Mouse (Mus musculus) liver, adult (tissue): ENCODE measurements around the gene Rnaseh1.
A peak's percentile ranks its signal among the peaks of the same experiment; 100 is the strongest.

Source experiments
- GATA4 ChIP-seq: IDR thresholded peaks from 2 replicates; pipeline ENCODE4 v1.6.1; 2014; ENCODE audit warnings: mild to moderate bottlenecking, low read length; ENCODE audit not compliant: insufficient replicate concordance

The Rnaseh1 gene

DNA sequence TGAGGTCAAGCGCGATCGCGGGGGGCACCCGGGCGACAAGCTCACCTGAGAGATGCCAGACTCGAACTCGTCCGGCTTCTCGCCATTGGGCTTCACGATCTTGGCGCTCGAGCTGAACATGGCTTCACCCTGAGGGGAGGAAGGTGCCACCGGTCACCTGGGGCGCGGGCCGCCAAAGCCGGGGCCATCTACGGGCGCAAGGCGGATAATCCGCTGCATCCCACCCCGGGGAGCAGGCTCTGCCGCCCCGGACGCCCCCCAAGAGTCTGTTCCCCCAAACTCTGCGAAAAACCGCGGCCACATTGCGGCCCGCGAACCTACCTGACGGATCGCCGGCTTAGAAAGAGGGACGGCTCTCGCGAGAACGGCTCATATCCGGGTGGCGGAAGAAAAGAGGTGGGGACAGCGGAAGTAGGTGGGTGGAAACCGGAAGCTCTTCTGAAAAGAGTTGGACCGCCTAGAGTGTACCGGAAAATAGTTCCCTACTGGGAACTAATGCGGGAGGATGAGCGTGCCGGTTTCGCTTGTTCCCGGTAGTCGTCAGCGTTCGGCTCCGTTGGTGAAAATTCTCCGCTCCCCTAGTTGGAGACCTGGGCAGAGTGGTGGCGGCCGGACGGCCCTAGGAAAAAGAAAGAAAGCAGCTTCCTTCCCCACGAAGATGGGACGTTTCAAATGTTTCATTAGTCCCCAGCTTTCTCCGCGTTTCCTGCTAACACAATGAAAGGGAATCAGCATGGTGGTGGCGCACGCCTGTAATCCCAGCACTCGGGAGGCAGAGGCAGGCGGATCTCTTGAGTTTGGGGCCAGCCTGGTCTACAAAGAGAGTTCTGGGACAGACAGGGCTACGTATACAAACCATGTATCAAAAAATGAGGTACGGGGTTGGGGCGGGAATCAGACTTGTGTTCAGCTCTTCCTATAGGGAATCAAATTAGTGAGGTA lies 13.6 kb upstream of the Rnaseh1 start, which contains the start of gene Rps7:
TSS of gene Rps7 (minus strand) at position 419 of the 942 bp plus-strand sequence.
- TF ChIP-seq GATA4 = peak; percentile 33; the same call in 1 of the 2 replicates

DNA sequence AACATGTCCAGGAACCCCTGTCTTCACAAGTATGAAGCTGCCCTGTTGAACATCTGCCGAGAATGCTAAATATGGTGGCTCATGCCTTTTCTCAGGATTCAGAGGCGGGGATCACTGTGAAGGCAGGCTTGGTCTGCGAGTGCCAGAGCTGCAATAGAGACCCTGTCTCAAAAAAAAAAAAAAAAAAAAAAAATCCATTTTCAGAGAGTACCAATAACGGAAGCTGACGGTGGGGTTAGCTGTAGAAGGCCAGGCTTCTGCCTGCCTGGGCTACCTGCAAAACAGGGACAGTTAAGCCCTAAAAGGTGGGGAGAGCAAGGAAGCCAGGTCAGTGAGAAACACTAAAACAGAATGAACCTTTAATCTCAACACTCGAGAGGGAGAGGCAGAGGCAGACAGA lies 12.9 kb upstream of the Rnaseh1 start:
- no peak for TF ChIP-seq GATA4

- no peak for TF ChIP-seq GATA4
Measured at GRCm38 (mm10) chr12:28638778-28639177, 10.6 kb upstream of the Rnaseh1 start.

DNA sequence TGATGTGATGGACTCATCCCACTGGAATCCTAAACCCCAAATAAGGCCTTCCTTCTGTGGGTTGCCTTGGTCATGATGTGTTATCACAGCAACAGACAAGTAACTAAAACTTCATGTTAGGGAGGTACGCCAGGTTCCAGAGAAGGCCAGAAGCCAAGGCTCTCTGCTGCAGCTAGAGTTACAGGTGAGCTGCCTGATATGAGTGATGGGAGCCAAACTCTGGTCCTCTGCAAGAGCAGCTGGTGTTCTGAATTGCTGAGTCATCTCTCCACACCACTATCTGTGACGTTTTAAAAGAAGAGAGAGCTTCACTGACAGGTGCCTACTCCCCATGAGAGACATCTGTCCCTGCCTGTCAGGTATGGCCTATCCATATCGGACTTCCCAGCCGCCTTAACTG lies 13.2 kb downstream of the Rnaseh1 start:
- no peak for TF ChIP-seq GATA4

- TF ChIP-seq GATA4 = no peak
Measured at GRCm38 (mm10) chr12:28666734-28667133, 17.3 kb downstream of the Rnaseh1 start.

GRCm38 (mm10) chr12:28667287-28667686 lies 17.9 kb downstream of the Rnaseh1 start:
- TF ChIP-seq GATA4 = no peak

DNA sequence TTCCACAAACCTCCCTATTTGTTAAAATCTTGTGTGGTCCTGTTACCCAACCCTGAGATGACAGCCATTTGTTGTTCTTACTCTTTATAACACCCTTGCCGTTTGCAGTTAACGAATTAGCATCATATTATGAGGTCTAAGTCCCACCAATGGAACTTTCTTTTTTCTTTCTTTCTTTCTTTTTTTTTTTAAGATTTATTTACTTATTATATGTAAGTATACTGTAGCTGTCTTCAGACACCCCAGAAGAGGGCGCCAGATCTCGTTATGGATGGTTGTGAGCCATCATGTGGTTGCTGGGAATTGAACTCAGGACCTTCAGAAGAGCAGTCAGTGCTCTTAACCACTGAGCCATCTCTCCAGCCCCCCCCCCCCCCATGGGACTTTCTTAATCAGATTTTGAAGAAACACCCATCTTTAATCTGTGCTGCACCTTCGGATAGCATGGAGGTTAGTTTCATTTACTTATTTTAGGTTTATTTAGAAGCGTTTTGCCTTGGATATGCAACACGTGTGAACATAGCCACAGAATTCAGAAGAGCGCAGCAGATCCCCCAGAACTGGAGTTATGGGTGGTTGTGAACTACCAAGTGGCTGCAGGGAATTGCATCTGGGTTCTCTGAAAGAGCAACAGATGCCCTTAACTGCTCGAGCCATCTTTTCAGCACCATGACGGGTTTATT lies 24.8 kb downstream of the Rnaseh1 start:
- no peak for TF ChIP-seq GATA4

GRCm38 (mm10) chr12:28675121-28675924 lies 25.9 kb downstream of the Rnaseh1 start, which contains the start of gene Adi1:
Gene Adi1, plus strand, starts transcription at chr12:28675231.
- no peak for TF ChIP-seq GATA4

DNA sequence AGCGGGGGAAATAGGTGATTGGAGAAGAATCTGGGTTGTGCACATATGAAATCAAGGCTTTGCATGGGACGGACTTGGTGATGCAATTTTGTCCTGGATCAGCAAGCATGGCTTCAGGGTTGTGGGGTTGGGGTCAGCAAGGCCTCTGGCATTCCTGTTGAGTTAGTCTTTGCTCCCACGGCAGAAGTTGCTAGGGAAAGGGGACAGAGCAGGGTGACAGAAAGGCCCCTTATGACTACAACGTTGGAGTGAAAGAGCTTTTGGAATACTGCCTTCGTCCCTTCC lies 26.5 kb downstream of the Rnaseh1 start:
- no peak for TF ChIP-seq GATA4

- no peak for TF ChIP-seq GATA4
Measured at GRCm38 (mm10) chr12:28684674-28685073, 35.3 kb downstream of the Rnaseh1 start.

DNA sequence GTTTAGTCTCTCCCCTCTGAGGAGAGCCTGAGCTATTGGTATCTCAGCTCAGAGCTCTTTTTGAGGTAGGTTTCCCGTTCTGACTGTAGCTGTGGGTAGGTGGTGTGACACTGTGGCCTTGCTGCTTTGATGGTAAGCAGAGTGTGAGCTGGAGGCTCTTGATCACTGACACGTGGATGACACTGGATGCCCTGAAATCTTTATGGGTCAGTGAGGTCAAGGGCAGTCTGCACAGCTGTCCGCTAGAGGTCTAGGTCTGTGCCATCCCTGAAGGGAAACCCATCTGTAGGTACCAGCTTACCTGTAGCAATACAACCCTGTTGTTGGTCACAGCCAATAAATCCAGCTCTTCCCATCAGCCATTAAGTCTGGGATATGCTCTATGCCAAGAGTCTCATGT lies 36.4 kb downstream of the Rnaseh1 start:
- no peak for TF ChIP-seq GATA4

GRCm38 (mm10) chr12:28686199-28686879 lies 36.9 kb downstream of the Rnaseh1 start:
- TF ChIP-seq GATA4 = no peak

GRCm38 (mm10) chr12:28688996-28689395 lies 39.6 kb downstream of the Rnaseh1 start:
- TF ChIP-seq GATA4 = no peak

DNA sequence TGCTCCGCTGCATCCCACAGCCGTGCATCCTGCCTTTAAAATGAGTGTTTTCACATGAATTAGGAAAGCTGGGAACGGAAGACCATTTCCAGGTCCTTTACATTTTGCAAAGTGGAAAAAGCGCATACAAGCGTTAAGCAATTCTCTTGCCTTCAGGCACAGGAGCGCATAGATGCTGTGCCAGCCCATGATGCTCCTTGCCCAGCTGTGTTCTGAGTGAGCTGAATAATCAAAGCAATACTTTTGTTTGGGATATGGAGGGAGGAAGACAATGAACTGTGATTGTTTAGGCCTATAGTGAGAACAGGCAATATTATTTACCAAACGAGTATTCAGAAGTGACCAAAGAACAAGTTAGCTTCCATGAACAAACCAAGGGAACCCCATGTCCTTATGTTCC lies 41.3 kb downstream of the Rnaseh1 start:
- no peak for TF ChIP-seq GATA4

DNA sequence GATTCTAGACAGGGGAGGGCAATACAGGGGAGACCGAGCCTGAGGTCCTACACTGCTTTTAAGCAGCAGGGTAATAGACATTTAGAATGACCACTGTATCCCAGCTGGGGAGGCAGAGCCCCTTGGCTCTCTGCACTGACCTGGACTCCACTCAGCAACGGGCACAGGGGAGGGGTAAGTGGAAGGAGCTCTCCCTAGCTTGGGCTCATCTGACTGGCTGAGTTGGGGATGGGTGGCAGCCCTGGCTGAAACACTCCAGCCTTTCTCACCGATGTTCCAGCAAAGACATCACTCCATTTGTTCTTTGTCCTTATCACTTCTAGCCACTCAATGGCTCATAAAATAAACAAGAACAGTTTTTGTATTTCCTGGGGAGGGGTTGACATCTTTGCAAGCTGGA lies 44.3 kb downstream of the Rnaseh1 start:
- TF ChIP-seq GATA4 = no peak
